Mouse (Mus musculus): ENCODE measurements around the gene Dynlt1f.
"Not testable (repeated sequence)": the region's sequence is repeated elsewhere in the genome, so short reads cannot be mapped to it uniquely, and the experiment has no call there.

- not testable (repeated sequence) for TF ChIP-seq CTCF (IDR thresholded peaks at IDR 0.05; ENCODE audit: insufficient read depth, low read length); POLR2A (IDR thresholded peaks at IDR 0.05; ENCODE audit: borderline replicate concordance, extremely low read depth, low read depth, low read length)
These were observed 16.2 kb downstream of the Dynlt1f start for GRCm38 (mm10) chr17:6639486-6639885.

All from lung, adult 2 months (tissue).